Mouse (Mus musculus): ENCODE results near the gene Cmtm1. TPM values are rescaled to one million over a fixed set of nuclear protein-coding genes. Genes with fewer than 3 reads are reported as not detected.
"Not testable (repeated sequence)": the region's sequence is repeated elsewhere in the genome, so short reads cannot be mapped to it uniquely, and the experiment has no call there.

Gene Cmtm1
- polyA plus RNA-seq, 1 experiment, result not detected

DNA sequence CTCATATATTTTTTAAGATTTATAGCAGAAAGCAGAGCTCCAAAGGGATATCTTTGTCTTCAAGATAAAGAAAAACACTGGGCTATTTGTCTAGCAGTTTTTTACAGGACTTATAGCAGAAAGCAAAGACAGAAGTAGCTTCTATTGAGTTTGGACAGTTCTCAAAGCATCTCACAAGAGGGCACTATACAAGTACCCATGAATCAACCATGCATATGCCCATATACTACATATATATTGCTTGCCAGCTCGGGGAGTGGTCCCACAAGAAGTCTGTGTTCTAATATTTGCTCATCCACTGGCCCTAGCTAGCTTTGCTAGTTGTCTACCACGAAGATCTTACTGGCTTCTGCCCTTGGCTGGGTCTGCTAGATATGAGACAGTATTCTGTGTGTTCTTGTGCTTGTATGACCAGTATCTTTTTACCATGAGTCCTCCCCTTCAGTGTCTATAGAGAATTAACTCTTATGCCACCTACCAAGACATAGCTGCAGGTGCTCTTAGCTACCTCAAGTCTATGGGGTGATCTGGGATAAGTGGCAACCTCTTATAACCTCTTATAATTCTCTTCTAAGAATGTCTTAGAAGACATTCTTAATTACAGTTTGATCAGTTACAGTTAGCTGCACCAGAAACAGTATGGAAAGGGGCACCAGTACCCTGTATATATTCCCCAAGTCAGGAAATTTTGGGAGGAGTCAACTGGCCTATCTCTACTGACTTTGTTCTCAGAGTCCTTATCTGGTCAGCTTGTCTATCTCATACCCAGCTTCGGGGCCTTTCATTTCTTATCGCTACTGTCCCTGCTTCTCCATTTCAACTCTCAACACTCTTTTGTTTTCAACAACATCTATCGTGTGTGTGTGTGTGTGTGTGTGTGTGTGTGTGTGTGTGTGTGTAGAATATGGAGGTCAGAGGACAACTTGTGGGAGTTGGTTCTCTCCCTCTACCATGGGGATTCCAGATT is 23.0 kb upstream of the Cmtm1 start:
- no peak overlapping the region for H3K4me3 ChIP-seq (ENCODE audit: insufficient read depth, low read length)
- H3K4me1 ChIP-seq (ENCODE audit: control insufficient read depth, insufficient read depth, low read length), result no peaks in the 10 kb centered on the region
- TF ChIP-seq CTCF (IDR thresholded peaks at IDR 0.05; ENCODE audit: borderline replicate concordance, insufficient read depth, low read length) (no peak), POLR2A (IDR thresholded peaks at IDR 0.05; ENCODE audit: low read depth, low read length) (no peak)
- no peak overlapping the region for H3K27ac ChIP-seq (ENCODE audit: insufficient read depth, low read length)

DNA sequence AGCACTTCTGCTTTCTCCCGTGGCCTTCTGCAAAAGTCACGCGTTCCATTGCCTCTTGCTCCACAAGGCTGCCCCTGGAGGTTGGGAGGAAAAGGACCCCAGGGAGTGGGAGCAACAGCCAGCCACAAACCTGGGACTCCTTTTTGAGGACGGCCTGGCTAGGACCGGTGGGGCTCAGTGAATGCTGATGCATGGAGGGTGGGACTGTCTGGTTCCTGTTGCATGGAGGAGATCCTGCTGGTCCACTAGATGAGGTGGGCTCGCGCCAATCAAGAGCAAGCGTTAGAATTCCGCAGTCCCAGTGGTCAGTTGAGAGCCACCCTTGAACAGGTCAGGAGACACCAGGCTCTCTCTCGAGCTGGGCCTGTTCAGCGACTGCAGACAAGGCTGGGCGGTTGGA is 12.0 kb upstream of the Cmtm1 start, which contains the start of gene Cmtm2b:
Cmtm2b (plus strand) TSS at position 301 of the 400 bp plus-strand sequence.
- not testable (repeated sequence) for H3K27ac ChIP-seq (ENCODE audit: insufficient read depth, low read length); H3K4me3 ChIP-seq (ENCODE audit: insufficient read depth, low read length); H3K4me1 ChIP-seq (ENCODE audit: control insufficient read depth, insufficient read depth, low read length)

DNA sequence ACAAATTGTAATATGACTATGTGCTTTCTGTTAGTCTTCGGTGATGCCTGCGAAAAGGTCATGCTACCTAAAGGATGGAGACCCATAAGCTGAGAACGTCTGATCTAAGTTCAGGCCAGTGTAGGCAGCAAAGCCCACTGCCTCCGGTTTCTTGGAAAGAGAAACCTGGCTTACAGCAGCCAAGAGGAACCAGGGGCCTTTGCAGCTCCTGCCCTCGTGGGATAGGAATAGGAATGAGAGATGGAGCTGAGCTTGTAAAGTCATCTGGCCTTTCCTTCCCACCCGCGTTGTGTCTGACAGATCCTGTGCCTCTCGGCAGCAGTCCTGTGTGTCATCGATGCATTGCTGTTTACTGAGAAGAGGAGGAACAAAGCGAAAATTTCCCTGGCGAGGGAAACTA is 11.3 kb upstream of the Cmtm1 start, which contains the start of gene Gm11020:
Gm11020 (plus strand) TSS at position 301 of the 400 bp plus-strand sequence.
- not testable (repeated sequence) for H3K4me1 ChIP-seq (ENCODE audit: control insufficient read depth, insufficient read depth, low read length); H3K4me3 ChIP-seq (ENCODE audit: insufficient read depth, low read length); H3K27ac ChIP-seq (ENCODE audit: insufficient read depth, low read length)

DNA sequence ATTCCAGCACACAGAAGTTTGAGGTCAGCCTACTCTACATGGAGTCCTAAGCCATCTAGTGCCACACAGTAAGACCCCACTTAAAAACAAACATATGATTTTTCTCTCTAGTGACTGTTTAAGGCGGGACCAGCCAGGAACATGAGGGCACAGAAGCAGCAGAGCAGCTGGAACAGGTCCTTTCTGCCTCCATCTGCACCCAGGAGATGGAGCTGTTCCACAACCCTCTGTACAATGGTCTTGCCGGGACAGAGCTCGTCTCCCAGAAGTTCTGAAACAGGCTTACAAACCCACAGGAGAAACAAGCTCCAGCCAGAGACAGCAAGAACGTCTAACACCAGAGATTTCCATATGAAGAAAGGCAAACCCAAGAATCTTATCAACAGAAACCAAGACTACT is 3.4 kb upstream of the Cmtm1 start:
- TF ChIP-seq CTCF (IDR thresholded peaks at IDR 0.05; ENCODE audit: borderline replicate concordance, insufficient read depth, low read length), result no peak
- TF ChIP-seq POLR2A (IDR thresholded peaks at IDR 0.05; ENCODE audit: low read depth, low read length), result no peak
- Histone ChIP-seq H3K27ac (ENCODE audit: insufficient read depth, low read length) (no peak overlapping the region), H3K4me1 (ENCODE audit: control insufficient read depth, insufficient read depth, low read length) (no peaks in the 10 kb centered on the region), H3K4me3 (ENCODE audit: insufficient read depth, low read length) (no peak overlapping the region)

DNA sequence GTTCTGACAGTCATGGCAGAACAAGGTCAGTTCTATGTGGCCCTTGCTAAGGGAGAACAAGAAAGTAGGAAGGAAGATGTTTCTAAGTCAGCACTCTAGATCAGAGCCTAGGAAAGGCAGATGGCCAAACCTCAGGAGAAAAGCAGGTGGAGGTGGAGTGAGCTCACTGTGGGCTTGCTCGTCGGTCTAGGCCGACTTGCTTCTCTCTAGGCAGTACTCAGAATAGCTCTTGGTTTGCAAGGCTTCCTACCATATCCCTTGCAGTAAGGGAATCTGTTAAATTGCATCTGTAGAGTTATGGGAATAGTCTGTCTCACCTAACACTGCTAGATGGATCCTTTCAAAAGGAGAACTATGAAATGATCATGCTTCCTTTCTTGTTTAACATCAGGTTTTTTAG is 2.1 kb upstream of the Cmtm1 start:
- H3K27ac ChIP-seq (ENCODE audit: insufficient read depth, low read length); H3K4me3 ChIP-seq (ENCODE audit: insufficient read depth, low read length): not testable (repeated sequence)

DNA sequence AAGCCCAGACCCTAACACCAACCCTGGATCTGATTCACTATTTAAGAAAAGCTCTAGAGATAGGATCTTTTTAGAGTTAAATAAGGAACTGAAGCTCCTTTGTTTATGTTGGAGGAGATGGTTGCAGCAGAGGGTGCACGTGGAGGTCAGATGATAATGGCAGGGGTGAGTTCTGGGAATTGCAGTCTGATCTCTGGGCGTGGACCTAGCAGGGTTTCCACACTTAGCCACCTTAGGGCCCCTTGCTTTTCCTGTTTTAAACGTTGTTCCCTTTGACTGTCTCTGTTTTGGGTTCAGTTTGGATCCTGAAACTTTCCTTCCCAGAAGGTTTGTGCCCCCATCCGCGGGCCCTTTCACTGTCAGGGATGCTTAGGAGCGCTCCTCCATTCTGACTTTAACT is 1.6 kb downstream of the Cmtm1 start:
- not testable (repeated sequence) for H3K27ac ChIP-seq (ENCODE audit: insufficient read depth, low read length); H3K4me3 ChIP-seq (ENCODE audit: insufficient read depth, low read length); H3K4me1 ChIP-seq (ENCODE audit: control insufficient read depth, insufficient read depth, low read length)

More for the DNA sequence above, 2.1 kb upstream of the Cmtm1 start:
- H3K4me1 ChIP-seq (ENCODE audit: control insufficient read depth, insufficient read depth, low read length), result not testable (repeated sequence)

DNA sequence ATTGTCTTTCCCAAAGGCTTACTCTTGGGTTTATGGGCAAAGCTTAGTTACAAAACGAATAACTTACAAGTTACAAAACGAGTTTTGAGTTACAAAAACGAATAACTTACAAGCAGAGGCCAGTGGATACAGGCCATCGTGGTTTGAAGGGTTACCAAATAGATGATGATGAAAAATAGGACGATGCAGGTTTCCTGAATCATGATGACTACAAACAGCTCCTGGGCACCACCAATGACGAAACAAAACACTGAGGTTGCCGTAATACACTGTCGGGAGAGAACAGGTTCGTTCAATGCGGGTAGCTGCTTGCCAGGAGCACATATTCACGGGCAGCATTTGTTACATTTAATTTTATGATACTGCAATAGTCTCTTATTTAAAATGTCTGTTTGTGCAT is 5.0 kb downstream of the Cmtm1 start:
- no peak for TF ChIP-seq CTCF (IDR thresholded peaks at IDR 0.05; ENCODE audit: borderline replicate concordance, insufficient read depth, low read length)
- no peak for TF ChIP-seq POLR2A (IDR thresholded peaks at IDR 0.05; ENCODE audit: low read depth, low read length)
- H3K4me3 ChIP-seq (ENCODE audit: insufficient read depth, low read length), result no peak overlapping the region
- H3K27ac ChIP-seq (ENCODE audit: insufficient read depth, low read length), result no peak overlapping the region
- no peaks in the 10 kb centered on the region for H3K4me1 ChIP-seq (ENCODE audit: control insufficient read depth, insufficient read depth, low read length)

DNA sequence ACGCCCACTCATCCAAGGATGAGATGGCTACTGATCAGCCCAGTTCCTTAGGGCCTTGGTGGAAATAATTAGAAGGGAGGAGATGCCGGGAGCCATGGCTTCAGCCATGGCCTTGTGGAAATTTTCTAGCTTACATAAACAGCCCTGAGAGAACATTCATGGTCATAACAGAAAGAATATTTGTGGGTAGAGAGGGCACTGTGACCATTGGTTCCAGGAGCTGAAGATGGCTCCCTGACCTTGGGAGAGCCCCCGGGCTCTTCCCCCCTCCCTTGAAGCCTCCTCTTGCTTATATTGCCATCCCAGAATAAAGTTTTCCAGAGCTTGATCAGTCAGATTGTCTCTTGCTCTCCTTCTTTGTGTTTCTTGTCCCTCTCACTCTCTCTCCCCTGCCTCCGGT is 7.4 kb downstream of the Cmtm1 start:
- not testable (repeated sequence) for H3K27ac ChIP-seq (ENCODE audit: insufficient read depth, low read length)

DNA sequence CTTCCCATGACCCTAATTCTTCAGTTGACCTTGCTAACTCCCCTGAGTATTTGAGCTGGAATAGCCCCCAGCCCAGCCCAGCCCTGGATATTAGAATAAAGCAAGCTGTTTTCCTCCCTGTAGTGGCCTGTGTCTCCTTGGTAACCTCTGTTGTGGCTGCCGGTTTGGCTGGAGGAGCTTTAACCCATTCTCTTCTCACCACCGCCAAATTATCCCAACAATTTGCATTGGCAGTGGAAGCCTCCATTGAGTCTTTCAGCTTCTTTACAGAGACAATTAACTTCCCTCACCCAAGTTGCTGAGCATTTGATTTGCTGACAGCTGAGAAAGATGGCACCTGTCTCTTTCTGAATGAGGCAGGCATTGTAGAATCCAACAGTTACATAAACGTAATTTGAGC is 8.4 kb downstream of the Cmtm1 start:
- H3K27ac ChIP-seq (ENCODE audit: insufficient read depth, low read length); H3K4me1 ChIP-seq (ENCODE audit: control insufficient read depth, insufficient read depth, low read length); H3K4me3 ChIP-seq (ENCODE audit: insufficient read depth, low read length): not testable (repeated sequence)

More for the DNA sequence above, 7.4 kb downstream of the Cmtm1 start:
- H3K4me1 ChIP-seq (ENCODE audit: control insufficient read depth, insufficient read depth, low read length); H3K4me3 ChIP-seq (ENCODE audit: insufficient read depth, low read length): not testable (repeated sequence)

DNA sequence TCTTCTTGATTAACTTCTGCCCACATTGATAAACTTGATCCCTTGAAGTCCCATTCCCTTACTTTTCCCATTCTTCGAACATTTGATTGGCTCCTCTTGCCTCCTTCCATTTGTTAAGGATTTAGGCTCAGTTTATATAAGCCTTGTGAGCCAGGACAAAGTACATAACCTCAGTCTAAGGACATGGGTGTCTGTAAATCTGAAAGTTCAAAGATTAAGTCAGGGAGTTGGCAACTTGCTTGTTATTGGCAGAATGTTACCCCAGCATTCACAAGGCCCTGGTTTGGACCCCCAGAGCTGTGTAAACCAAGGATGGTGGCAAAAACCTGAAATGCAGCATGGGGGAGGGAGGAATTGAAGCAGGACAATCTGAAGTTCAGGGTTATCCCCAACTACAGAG is 15.5 kb downstream of the Cmtm1 start:
- no peak overlapping the region for H3K4me3 ChIP-seq (ENCODE audit: insufficient read depth, low read length)
- no peaks in the 10 kb centered on the region for H3K4me1 ChIP-seq (ENCODE audit: control insufficient read depth, insufficient read depth, low read length)
- no peak for TF ChIP-seq POLR2A (IDR thresholded peaks at IDR 0.05; ENCODE audit: low read depth, low read length)
- TF ChIP-seq CTCF (IDR thresholded peaks at IDR 0.05; ENCODE audit: borderline replicate concordance, insufficient read depth, low read length), result no peak
- H3K27ac ChIP-seq (ENCODE audit: insufficient read depth, low read length), result no peak overlapping the region

DNA sequence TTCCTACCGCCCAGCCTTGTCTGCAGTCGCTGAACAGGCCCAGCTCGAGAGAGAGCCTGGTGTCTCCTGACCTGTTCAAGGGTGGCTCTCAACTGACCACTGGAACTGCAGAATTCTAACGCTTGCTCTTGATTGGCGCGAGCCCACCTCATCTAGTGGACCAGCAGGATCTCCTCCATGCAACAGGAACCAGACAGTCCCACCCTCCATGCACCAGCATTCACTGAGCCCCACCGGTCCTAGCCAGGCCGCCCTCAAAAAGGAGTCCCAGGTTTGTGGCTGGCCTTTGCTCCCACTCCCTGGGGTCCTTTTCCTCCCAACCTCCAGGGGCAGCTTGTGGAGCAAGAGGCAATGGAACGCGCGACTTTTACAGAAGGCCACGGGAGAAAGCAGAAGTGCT is 16.9 kb downstream of the Cmtm1 start, which contains the start of gene Cmtm2a:
Cmtm2a (minus strand) TSS at position 101 of the 400 bp plus-strand sequence.
- not testable (repeated sequence) for H3K27ac ChIP-seq (ENCODE audit: insufficient read depth, low read length); H3K4me3 ChIP-seq (ENCODE audit: insufficient read depth, low read length); H3K4me1 ChIP-seq (ENCODE audit: control insufficient read depth, insufficient read depth, low read length)
